Mouse (Mus musculus) heart, embryonic 14.5 days (tissue): Measurements from ENCODE around the gene Ptpn11. TPM values are rescaled to one million over a fixed set of nuclear protein-coding genes. Genes with fewer than 3 reads are reported as not detected.

Experiments used
- ATAC-seq: fragments of 200-750 bp; cut with Nextera tagmentation; 2 replicates; pipeline ENCODE4 v1.8.0; 2017; ENCODE audit warnings: low read depth, moderate TSS enrichment; ENCODE audit not compliant: insufficient number of reproducible peaks, insufficient read depth, low FRiP score
- H3K27ac ChIP-seq, 2 experiments: fragments of 200-500 bp in 1 of 2; fragments of 300-500 bp in 1 of 2; sonication (generic) in 1 of 2; replicated peaks in 1 of 2; 2 replicates each; pipeline ENCODE4 v1.5.1; 2012 to 2014; ENCODE audit warnings: low read depth in 2 of 2, low read length in 2 of 2, control low read depth in 1 of 2, mild to moderate bottlenecking in 1 of 2, mixed read lengths in 1 of 2; ENCODE audit not compliant: control insufficient read depth in 1 of 2, insufficient read depth in 1 of 2
- H3K27me3 ChIP-seq: fragments of 300-500 bp; sonication (generic); 2 replicates; pipeline ENCODE4 v1.6.1; 2014; ENCODE audit warnings: mild to moderate bottlenecking, low read length, control low read depth; ENCODE audit not compliant: control insufficient read depth, insufficient read depth
- H3K36me3 ChIP-seq: fragments of 300-500 bp; sonication (generic); 2 replicates; pipeline ENCODE4 v1.6.1; 2014; ENCODE audit warnings: mild to moderate bottlenecking, control low read depth, low read length, mixed read lengths; ENCODE audit not compliant: control insufficient read depth, insufficient read depth
- H3K4me1 ChIP-seq, 2 experiments: fragments of 200-500 bp in 1 of 2; fragments of 300-500 bp in 1 of 2; sonication (generic) in 1 of 2; 2 replicates each; pipeline ENCODE4 v1.6.1; 2012 to 2014; ENCODE audit warnings: low read length in 2 of 2, control low read depth in 1 of 2, mixed read lengths in 1 of 2; ENCODE audit not compliant: control insufficient read depth in 2 of 2, insufficient read depth in 2 of 2
- H3K4me2 ChIP-seq: fragments of 300-500 bp; sonication (generic); 2 replicates; pipeline ENCODE4 v1.6.1; 2014; ENCODE audit warnings: mild to moderate bottlenecking, low read length
- H3K4me3 ChIP-seq, 2 experiments: fragments of 200-500 bp in 1 of 2; fragments of 300-500 bp in 1 of 2; sonication (generic) in 1 of 2; 2 replicates each; pipeline ENCODE4 v1.5.1; 2012 to 2014; ENCODE audit warnings: low read length in 2 of 2, mild to moderate bottlenecking in 2 of 2, control low read depth in 1 of 2, low read depth in 1 of 2, moderate library complexity in 1 of 2; ENCODE audit not compliant: control insufficient read depth in 1 of 2, insufficient read depth in 1 of 2
- H3K9ac ChIP-seq: fragments of 300-500 bp; sonication (generic); 2 replicates; pipeline ENCODE4 v1.6.1; 2014; ENCODE audit warnings: mild to moderate bottlenecking, low read length
- H3K9me3 ChIP-seq: fragments of 300-500 bp; sonication (generic); 2 replicates; pipeline ENCODE4 v1.6.1; 2016; ENCODE audit warnings: low read length, control low read depth; ENCODE audit not compliant: control insufficient read depth
- WGBS: fragments of 180-500 bp; shearing (Covaris S2); extraction: QIAGEN DNeasy Blood & Tissue Kit; methylation state at CpG from one replicate; pipeline ENCODE4 v1.1.7; 2014; 5-methylcytosine and 5-hydroxymethylcytosine counted together
- polyA plus RNA-seq: library from polyadenylated mRNA; unstranded; fragments of >200 nt; fragmentation: Nextera tagmentation; extraction: Ambion mirVana; gene quantifications from 2 replicates; pipeline ENCODE4 v1.2.1, GENCODE M21; 2014

Ptpn11 gene
- polyA plus RNA-seq, 1 experiment from 2014 or later, result 25.6 TPM

DNA sequence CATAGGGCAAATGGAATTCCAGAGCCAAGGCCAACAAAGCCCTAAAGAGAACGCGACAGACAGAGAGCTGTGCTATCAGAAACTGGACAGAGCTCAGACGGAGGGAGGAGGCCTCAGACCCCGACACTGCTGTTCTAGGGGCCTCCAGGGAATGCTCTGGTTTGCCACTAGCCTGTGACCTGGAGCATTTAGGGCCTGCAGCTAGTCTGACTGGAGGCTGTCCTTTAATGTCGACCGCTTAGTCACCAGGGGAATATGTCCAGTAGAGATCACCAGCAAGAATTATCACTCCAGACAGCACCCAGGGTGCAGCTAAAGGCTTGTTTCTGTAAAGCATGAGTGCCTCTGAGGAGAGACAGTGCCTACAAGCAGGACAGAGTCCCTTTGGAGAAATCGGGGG lies 32.2 kb downstream of the Ptpn11 start:
- no peak for ATAC-seq
- WGBS, result 30% methylated on average over 7 of the region's 7 CpGs
- no peaks in the 10 kb centered on the region for H3K9me3 ChIP-seq
- H3K27me3 ChIP-seq, result no peaks in the 10 kb centered on the region
- no peak overlapping the region for H3K9ac ChIP-seq
- no peak overlapping the region for H3K4me3 ChIP-seq
- H3K27ac ChIP-seq, result 0 out of 4 replicates have a peak overlapping the region, but pooled peaks of 1 of the 2 experiments have one; percentile 7
- no peak overlapping the region for H3K4me2 ChIP-seq
- H3K36me3 ChIP-seq, result peaks cover 92% of the 10 kb centered on the region
- peaks cover 17 to 30% of the 10 kb centered on the region in 2 experiments for H3K4me1 ChIP-seq

DNA sequence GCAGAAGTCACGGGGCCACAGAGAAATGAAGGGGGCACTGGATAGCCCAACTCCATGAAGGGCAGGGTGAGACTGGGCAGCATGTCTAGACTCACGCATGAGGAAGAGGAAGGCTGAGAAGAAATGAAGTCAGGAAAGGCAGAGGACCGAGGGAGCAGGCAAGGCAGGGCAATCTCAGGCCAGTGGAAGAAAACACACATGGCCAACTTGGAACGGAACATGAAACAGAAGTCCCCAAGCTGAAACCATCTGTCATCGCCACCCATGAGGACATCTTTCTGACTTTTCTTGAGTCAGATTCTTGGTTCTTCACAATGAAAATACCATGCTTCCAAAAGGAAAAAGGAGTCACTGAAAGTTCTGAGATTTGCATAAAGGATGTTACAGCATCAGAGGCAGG lies 33.7 kb downstream of the Ptpn11 start:
- peaks cover 92% of the 10 kb centered on the region for H3K36me3 ChIP-seq
- no peak overlapping the region for H3K9ac ChIP-seq
- 89% methylated on average over 5 of the region's 5 CpGs for WGBS
- H3K4me1 ChIP-seq, result peaks cover 17 to 30% of the 10 kb centered on the region in 2 experiments
- no peak overlapping the region for H3K4me3 ChIP-seq
- H3K27ac ChIP-seq, result no peak overlapping the region
- no peaks in the 10 kb centered on the region for H3K9me3 ChIP-seq
- no peaks in the 10 kb centered on the region for H3K27me3 ChIP-seq
- no peak for ATAC-seq
- H3K4me2 ChIP-seq, result no peak overlapping the region

DNA sequence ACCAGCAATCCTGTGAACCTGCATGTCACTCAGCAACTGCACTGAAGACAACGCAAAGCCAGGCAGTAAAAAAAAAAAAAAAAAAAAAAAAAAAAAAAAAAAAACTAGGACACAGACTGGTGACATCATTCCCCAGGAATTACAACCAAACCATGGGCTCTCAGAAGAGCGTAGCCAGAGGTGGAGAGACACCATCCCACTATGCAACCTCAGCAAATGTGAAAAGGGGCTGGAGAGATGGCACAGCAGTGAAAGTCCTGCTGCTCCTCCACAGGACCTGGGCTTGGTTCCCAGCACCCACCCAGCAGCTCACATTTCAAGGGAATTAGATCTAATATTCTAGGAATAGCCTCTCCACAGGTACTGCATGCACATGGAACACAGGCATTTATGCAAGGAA lies 34.2 kb downstream of the Ptpn11 start:
- Histone ChIP-seq H3K36me3 (peaks cover 92% of the 10 kb centered on the region), H3K4me2 (no peak overlapping the region), H3K4me3 (no peak overlapping the region), H3K4me1 (peaks cover 17 to 30% of the 10 kb centered on the region in 2 experiments), H3K27ac (peak overlapping the region; percentile 12 to 28; a peak in 1 of 4 replicates), H3K27me3 (no peaks in the 10 kb centered on the region), H3K9ac (no peak overlapping the region), H3K9me3 (no peaks in the 10 kb centered on the region)
- ATAC-seq, result no peak
- 18% methylated on average over 2 of the region's 2 CpGs for WGBS

GRCm38 (mm10) chr5:121156121-121156520 lies 35.1 kb downstream of the Ptpn11 start:
- H3K9me3 ChIP-seq, result no peaks in the 10 kb centered on the region
- peak overlapping the region in 1 of 2 experiments; percentile 28; a peak in 3 of 4 replicates for H3K27ac ChIP-seq
- WGBS, result 77% methylated on average over 4 of the region's 4 CpGs
- no peak overlapping the region for H3K4me2 ChIP-seq
- no peak overlapping the region for H3K9ac ChIP-seq
- ATAC-seq, result no peak
- H3K4me3 ChIP-seq, result no peak overlapping the region
- peaks cover 17 to 30% of the 10 kb centered on the region in 2 experiments for H3K4me1 ChIP-seq
- peaks cover 92% of the 10 kb centered on the region for H3K36me3 ChIP-seq
- H3K27me3 ChIP-seq, result no peaks in the 10 kb centered on the region

DNA sequence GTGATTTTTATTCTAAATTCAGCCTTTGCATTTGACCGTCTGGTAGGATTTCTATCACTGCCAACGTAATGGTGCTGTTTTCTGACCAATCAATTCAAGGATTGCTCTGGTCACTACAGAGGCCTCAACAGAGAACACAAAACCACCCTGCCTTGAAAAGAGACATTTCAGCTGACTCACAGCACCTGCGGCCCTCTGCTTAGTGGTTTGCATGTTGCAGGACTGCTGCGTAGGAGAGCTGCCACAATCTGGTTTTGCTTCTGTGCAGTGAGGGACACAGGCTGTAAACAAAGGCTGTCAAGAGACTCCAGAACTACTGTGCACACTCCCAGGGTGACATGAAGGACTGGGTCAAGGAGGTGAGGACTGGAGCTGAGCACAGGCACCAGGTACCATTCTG lies 40.5 kb downstream of the Ptpn11 start:
- peaks cover 96% of the 10 kb centered on the region for H3K36me3 ChIP-seq
- H3K4me2 ChIP-seq, result no peak overlapping the region
- H3K9me3 ChIP-seq, result no peaks in the 10 kb centered on the region
- no peak overlapping the region for H3K4me3 ChIP-seq
- 85% methylated on average over 4 of the region's 4 CpGs for WGBS
- H3K27ac ChIP-seq, result no peak overlapping the region
- H3K9ac ChIP-seq, result no peak overlapping the region
- no peak for ATAC-seq
- peaks cover 4 to 10% of the 10 kb centered on the region in 2 experiments; a peak in 2 of 4 replicates for H3K4me1 ChIP-seq
- no peaks in the 10 kb centered on the region for H3K27me3 ChIP-seq

- no peak for ATAC-seq
- 33% methylated on average over 1 of the region's 1 CpGs for WGBS
Observed at GRCm38 (mm10) chr5:121149246-121149645, 42.0 kb downstream of the Ptpn11 start.

DNA sequence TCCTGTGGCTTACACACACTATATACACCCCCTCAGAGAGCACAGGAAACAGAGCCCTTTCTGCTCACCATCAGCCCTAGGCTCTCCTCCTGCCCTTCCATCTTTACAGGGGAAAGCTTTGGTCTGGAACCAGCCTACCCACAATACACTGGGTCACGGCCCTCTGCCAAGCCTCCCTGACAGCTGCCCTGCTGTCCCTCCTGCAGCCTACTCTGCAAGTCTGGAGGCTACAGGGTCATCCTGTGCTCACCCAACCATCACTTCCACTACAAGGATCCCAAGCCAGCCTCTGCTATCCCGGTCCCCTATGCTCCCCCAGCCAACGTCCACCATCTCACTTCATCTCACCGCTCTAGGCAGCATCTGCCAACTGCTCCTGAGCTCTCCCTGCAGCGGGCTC lies 44.9 kb downstream of the Ptpn11 start:
- Histone ChIP-seq H3K9me3 (no peaks in the 10 kb centered on the region), H3K4me3 (no peak overlapping the region), H3K4me2 (no peak overlapping the region), H3K4me1 (peaks cover 4 to 9% of the 10 kb centered on the region in 2 experiments; a peak in 2 of 4 replicates), H3K36me3 (peaks cover 98% of the 10 kb centered on the region), H3K27me3 (no peaks in the 10 kb centered on the region), H3K9ac (no peak overlapping the region), H3K27ac (0 out of 4 replicates have a peak overlapping the region, but pooled peaks of 1 of the 2 experiments have one; percentile 50)
- ATAC-seq, result no peak
- WGBS, result 90% methylated on average over 5 of the region's 5 CpGs

More at GRCm38 (mm10) chr5:121149246-121149645, 42.0 kb downstream of the Ptpn11 start:
- Histone ChIP-seq H3K36me3 (peaks cover 98% of the 10 kb centered on the region), H3K4me3 (no peak overlapping the region), H3K9ac (no peak overlapping the region), H3K4me2 (no peak overlapping the region), H3K27me3 (no peaks in the 10 kb centered on the region), H3K9me3 (no peaks in the 10 kb centered on the region), H3K27ac (no peak overlapping the region), H3K4me1 (peaks cover 4 to 9% of the 10 kb centered on the region in 2 experiments; a peak in 2 of 4 replicates)

GRCm38 (mm10) chr5:121145609-121146008 lies 45.6 kb downstream of the Ptpn11 start:
- peaks cover 4 to 9% of the 10 kb centered on the region in 2 experiments; a peak in 2 of 4 replicates for H3K4me1 ChIP-seq
- peak overlapping the region in 1 of 2 experiments; percentile 50; a peak in 1 of 4 replicates for H3K27ac ChIP-seq
- H3K4me2 ChIP-seq, result no peak overlapping the region
- no peaks in the 10 kb centered on the region for H3K27me3 ChIP-seq
- peaks cover 98% of the 10 kb centered on the region for H3K36me3 ChIP-seq
- no peak overlapping the region for H3K9ac ChIP-seq
- H3K9me3 ChIP-seq, result no peaks in the 10 kb centered on the region
- 63% methylated on average over 5 of the region's 5 CpGs for WGBS
- no peak overlapping the region for H3K4me3 ChIP-seq
- no peak for ATAC-seq
